Mouse (Mus musculus) midbrain, postnatal 0 days (tissue): ENCODE data around the gene Spint1. TPM values are rescaled to one million over a fixed set of nuclear protein-coding genes. Genes with fewer than 3 reads are reported as not detected.

Source experiments
- ATAC-seq: fragments of 200-750 bp; cut with Nextera tagmentation; 2 replicates; pipeline ENCODE4 v1.8.0; 2017; ENCODE audit warnings: moderate number of reproducible peaks, mild to moderate bottlenecking, moderate TSS enrichment, moderate library complexity; ENCODE audit not compliant: low FRiP score
- DNase-seq: peaks from one replicate; pipeline ENCODE4 v3.0.0-alpha.2; 2015; ENCODE audit warnings: low spot score
- H3K27ac ChIP-seq: fragments of 300-500 bp; sonication (generic); 2 replicates; pipeline ENCODE4 v1.5.1; 2014; ENCODE audit warnings: low read depth, mild to moderate bottlenecking, low read length, mixed read lengths
- H3K27me3 ChIP-seq: fragments of 300-500 bp; sonication (generic); 2 replicates; pipeline ENCODE4 v1.6.1; 2014; ENCODE audit warnings: low read length, control low read depth, mixed read lengths; ENCODE audit not compliant: insufficient read depth
- H3K36me3 ChIP-seq: fragments of 300-500 bp; sonication (generic); 2 replicates; pipeline ENCODE4 v1.6.1; 2014; ENCODE audit warnings: low read length, control low read depth, mixed read lengths; ENCODE audit not compliant: insufficient read depth
- H3K4me1 ChIP-seq: fragments of 300-500 bp; sonication (generic); 2 replicates; pipeline ENCODE4 v1.6.1; 2014; ENCODE audit warnings: mild to moderate bottlenecking, control low read depth, antibody characterized with exemption, low read length, mixed read lengths; ENCODE audit not compliant: insufficient read depth
- H3K4me2 ChIP-seq: fragments of 300-500 bp; sonication (generic); 2 replicates; pipeline ENCODE4 v1.6.1; 2014; ENCODE audit warnings: low read depth, mild to moderate bottlenecking, low read length, mixed read lengths; ENCODE audit not compliant: poor library complexity, severe bottlenecking
- H3K4me3 ChIP-seq: fragments of 300-500 bp; sonication (generic); 2 replicates; pipeline ENCODE4 v1.5.1; 2014; ENCODE audit warnings: low read depth, mild to moderate bottlenecking, low read length, moderate library complexity
- H3K9ac ChIP-seq: fragments of 300-500 bp; sonication (generic); replicated peaks from 2 replicates; pipeline ENCODE4 v1.6.1; 2014; ENCODE audit warnings: mild to moderate bottlenecking, low read length, moderate library complexity, mixed read lengths; ENCODE audit not compliant: poor library complexity, severe bottlenecking
- H3K9me3 ChIP-seq: fragments of 300-500 bp; sonication (generic); 2 replicates; pipeline ENCODE4 v1.6.1; 2016; ENCODE audit warnings: low read length, control low read depth
- CTCF ChIP-seq: IDR thresholded peaks from 2 replicates; pipeline ENCODE4 v1.5.1; 2016; ENCODE audit warnings: antibody characterized with exemption, mild to moderate bottlenecking
- WGBS: fragments of 180-500 bp; shearing (Covaris S2); extraction: QIAGEN DNeasy Blood & Tissue Kit; methylation state at CpG from one replicate; pipeline ENCODE4 v1.1.7; 2014; 5-methylcytosine and 5-hydroxymethylcytosine counted together
- polyA plus RNA-seq: library from polyadenylated mRNA; unstranded; fragments of >200 nt; fragmentation: Nextera tagmentation; extraction: Ambion mirVana; gene quantifications from 2 replicates; pipeline ENCODE4 v1.2.1, GENCODE M21; 2015
- total RNA-seq: library from RNA; depleted of rRNA; stranded (reverse); fragments of >200 nt; gene quantifications from 2 replicates; pipeline ENCODE4 v1.2.3, GENCODE M21; 2014

Spint1 gene
- total and polyA plus RNA-seq, 2 experiments from 2014 or later: 1.1 to 1.9 TPM

- no peak for DNase-seq
- H3K27ac ChIP-seq: no peak overlapping the region
- 97% methylated on average over 17 of the region's 17 CpGs for WGBS
- no peak for TF ChIP-seq CTCF
- ATAC-seq: no peak
- peaks cover 57% of the 10 kb centered on the region for H3K36me3 ChIP-seq
- no peaks in the 10 kb centered on the region for H3K27me3 ChIP-seq
- no peak overlapping the region for H3K4me3 ChIP-seq
- H3K4me2 ChIP-seq: no peak overlapping the region
- H3K4me1 ChIP-seq: no peaks in the 10 kb centered on the region
- no peak overlapping the region for H3K9ac ChIP-seq
- H3K9me3 ChIP-seq: no peaks in the 10 kb centered on the region
Measured at GRCm38 (mm10) chr2:119292852-119293251, 55.7 kb downstream of the Spint1 start.

- H3K4me2 ChIP-seq: no peak overlapping the region
- DNase-seq (no peak), ATAC-seq (no peak)
- no peak for TF ChIP-seq CTCF
- no peaks in the 10 kb centered on the region for H3K27me3 ChIP-seq
- H3K4me3 ChIP-seq: no peak overlapping the region
- peaks cover 62% of the 10 kb centered on the region for H3K36me3 ChIP-seq
- no peak overlapping the region for H3K9ac ChIP-seq
- no peak overlapping the region for H3K27ac ChIP-seq
- no peaks in the 10 kb centered on the region for H3K4me1 ChIP-seq
- WGBS: 93% methylated on average over 17 of the region's 17 CpGs
- H3K9me3 ChIP-seq: no peaks in the 10 kb centered on the region
Measured at GRCm38 (mm10) chr2:119293311-119293710, 56.1 kb downstream of the Spint1 start.

- Histone ChIP-seq H3K27me3 (no peaks in the 10 kb centered on the region), H3K36me3 (peaks cover 67% of the 10 kb centered on the region), H3K4me1 (no peaks in the 10 kb centered on the region), H3K4me2 (no peak overlapping the region), H3K9ac (no peak overlapping the region), H3K9me3 (no peaks in the 10 kb centered on the region), H3K27ac (no peak overlapping the region), H3K4me3 (no peak overlapping the region)
- no peak for DNase-seq
- TF ChIP-seq CTCF: no peak
- ATAC-seq: no peak
- 93% methylated on average over 34 of the region's 34 CpGs for WGBS
Measured at GRCm38 (mm10) chr2:119293776-119294390, 56.7 kb downstream of the Spint1 start.

- WGBS: 92% methylated on average over 18 of the region's 18 CpGs
Measured at GRCm38 (mm10) chr2:119294411-119294810, 57.2 kb downstream of the Spint1 start.

GRCm38 (mm10) chr2:119296756-119297155, 59.6 kb downstream of the Spint1 start:
- no peaks in the 10 kb centered on the region for H3K27me3 ChIP-seq
- H3K4me1 ChIP-seq: no peaks in the 10 kb centered on the region
- no peak overlapping the region for H3K9ac ChIP-seq
- TF ChIP-seq CTCF: no peak
- H3K4me3 ChIP-seq: no peak overlapping the region
- ATAC-seq (no peak), DNase-seq (no peak)
- no peak overlapping the region for H3K4me2 ChIP-seq
- peaks cover 69% of the 10 kb centered on the region for H3K36me3 ChIP-seq
- H3K9me3 ChIP-seq: no peaks in the 10 kb centered on the region
- no peak overlapping the region for H3K27ac ChIP-seq
- 92% methylated on average over 12 of the region's 12 CpGs for WGBS

More at GRCm38 (mm10) chr2:119294411-119294810, 57.2 kb downstream of the Spint1 start:
- Histone ChIP-seq H3K27me3 (no peaks in the 10 kb centered on the region), H3K4me1 (no peaks in the 10 kb centered on the region), H3K36me3 (peaks cover 71% of the 10 kb centered on the region), H3K27ac (no peak overlapping the region), H3K4me2 (no peak overlapping the region), H3K9me3 (no peaks in the 10 kb centered on the region), H3K4me3 (no peak overlapping the region), H3K9ac (no peak overlapping the region)
- ATAC-seq: no peak
- no peak for TF ChIP-seq CTCF
- DNase-seq: no peak

- TF ChIP-seq CTCF: no peak
- no peak for DNase-seq
- 96% methylated on average over 19 of the region's 19 CpGs for WGBS
- ATAC-seq: no peak
- no peak overlapping the region for H3K9ac ChIP-seq
- no peaks in the 10 kb centered on the region for H3K4me1 ChIP-seq
- H3K27me3 ChIP-seq: no peaks in the 10 kb centered on the region
- peaks cover 64% of the 10 kb centered on the region for H3K36me3 ChIP-seq
- H3K4me2 ChIP-seq: no peak overlapping the region
- H3K4me3 ChIP-seq: no peak overlapping the region
- H3K9me3 ChIP-seq: no peaks in the 10 kb centered on the region
- no peak overlapping the region for H3K27ac ChIP-seq
Measured at GRCm38 (mm10) chr2:119297506-119297905, 60.3 kb downstream of the Spint1 start.
